Mouse (Mus musculus): Measurements from ENCODE around the gene Ppp1r9a.

DNA sequence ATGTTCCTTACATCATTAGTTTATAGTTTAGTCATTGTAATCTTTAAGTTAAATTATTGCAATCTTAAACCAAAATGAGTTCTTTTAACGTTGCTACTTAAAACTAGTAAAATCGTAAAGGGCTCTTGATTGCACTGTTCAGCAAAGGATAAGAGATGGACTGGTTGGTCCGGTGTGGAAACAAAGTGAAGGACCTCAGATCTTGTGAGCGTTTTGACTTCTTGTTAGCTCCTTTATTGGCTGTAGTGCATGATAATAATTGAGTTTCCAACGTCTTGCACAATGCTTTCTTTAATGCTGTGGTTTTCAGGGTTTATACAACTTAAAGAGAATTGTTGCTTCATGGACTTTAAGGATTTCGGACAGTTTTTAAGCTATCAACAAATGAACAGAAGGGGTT lies 259.3 kb downstream of the Ppp1r9a start:
- TF ChIP-seq CTCF (IDR thresholded peaks at IDR 0.05; ENCODE audit: low read depth, low read length), result no peak
- no peak for TF ChIP-seq POLR2A (IDR thresholded peaks at IDR 0.05; ENCODE audit: insufficient read depth, low read length)
- no peak for TF ChIP-seq EP300 (IDR thresholded peaks at IDR 0.05; ENCODE audit: insufficient read depth, low read depth, low read length)

All from ES-Bruce4 (cell line).